Mouse (Mus musculus) monocyte, adult 5-6 weeks (primary cell): ENCODE data around the gene Amy2a5. TPM values are rescaled to one million over a fixed set of nuclear protein-coding genes. Genes with fewer than 3 reads are reported as not detected.
A peak's percentile ranks its signal among the peaks of the same experiment; 100 is the strongest.
"Not testable (repeated sequence)": the region's sequence is repeated elsewhere in the genome, so short reads cannot be mapped to it uniquely, and the experiment has no call there.

Source experiments
- ATAC-seq: fragments of 153-309, 156-312 bp; replicated peaks from 2 replicates; pipeline ENCODE4 v1.8.0; 2017; ENCODE audit warnings: mild to moderate bottlenecking; ENCODE audit not compliant: low TSS enrichment, insufficient number of reproducible peaks, severe bottlenecking, poor library complexity, low FRiP score
- total RNA-seq: library from RNA; stranded (forward); fragments of 200-1000, 200-491, 200-594 nt; gene quantifications from 3 replicates; pipeline ENCODE4 v1.2.3, GENCODE M21; 2017

Amy2a5 gene
- total RNA-seq = not detected in 3 replicates

- not testable (repeated sequence) for ATAC-seq
These were observed at the start of gene Amy2a5 for GRCm38 (mm10) chr3:113258737-113259136. TSS of gene Amy2a5 (minus strand) at chr3:113258837.

- not testable (repeated sequence) for ATAC-seq
These were observed 32.7 kb upstream of the Amy2a5 start, which contains the start of gene Amy2a4 for GRCm38 (mm10) chr3:113291349-113291748. TSS of gene Amy2a4 (minus strand) at chr3:113291449.

- peak; percentile 40; the same call in 1 of the 2 replicates for ATAC-seq
These were observed 21.6 kb upstream of the Amy2a5 start for GRCm38 (mm10) chr3:113280285-113280684.

GRCm38 (mm10) chr3:113279586-113279985, 20.9 kb upstream of the Amy2a5 start:
- not testable (repeated sequence) for ATAC-seq

GRCm38 (mm10) chr3:113227115-113227514, 31.5 kb downstream of the Amy2a5 start:
- ATAC-seq = no peak

Other genes starting within 250 kb of the Amy2a5 start
- not detected in 3 replicates for gene Amy2a4, start 32.6 kb upstream of the Amy2a5 start, total RNA-seq
- not detected in 3 replicates for gene Amy2a3, start 65.2 kb upstream of the Amy2a5 start, total RNA-seq
- gene Amy2a2, start 97.8 kb upstream of the Amy2a5 start, total RNA-seq = not detected in 3 replicates